Mouse (Mus musculus): ENCODE measurements at regions not wholly inside any gene's neighbourhood (a gene's known extent, or its start where the extent isn't known, plus 50 kb on each side); places are given as distances from the start of the nearest gene placed in this dataset.

DNA sequence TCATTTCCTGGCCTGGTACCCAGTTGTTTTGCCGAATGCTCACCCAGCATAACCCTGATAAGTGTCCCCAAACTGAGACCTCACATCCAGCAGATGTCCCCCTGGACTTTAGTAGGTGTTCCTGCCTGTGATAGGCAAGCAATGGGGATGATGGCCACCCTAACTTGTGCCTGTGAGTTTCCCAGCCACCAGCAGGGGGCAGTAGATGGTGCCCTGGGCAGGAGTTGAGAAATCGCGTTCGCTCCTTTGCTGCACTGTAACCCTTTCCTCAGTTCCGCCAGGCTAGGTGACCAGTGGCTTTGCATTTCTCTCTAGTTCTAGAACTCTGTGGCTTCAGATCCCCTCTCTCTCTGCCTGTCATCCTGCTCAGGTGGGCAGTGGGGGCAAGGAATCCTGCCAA, 137.9 kb upstream of the Zc3h12a start:
- no peak overlapping the region for H3K4me3 ChIP-seq (replicated peaks)
- no peak overlapping the region for H3K9ac ChIP-seq
- no peak for ATAC-seq (ENCODE audit: insufficient read depth)
- no peak overlapping the region for H3K27ac ChIP-seq (replicated peaks)
- H3K9me3 ChIP-seq (replicated peaks) = no peaks in the 10 kb centered on the region
- H3K27me3 ChIP-seq = no peaks in the 10 kb centered on the region
- no peaks in the 10 kb centered on the region for H3K36me3 ChIP-seq (replicated peaks)
- 12% methylated on average over 5 of the region's 5 CpGs for WGBS (ENCODE audit: insufficient replicate concordance)
- H3K4me2 ChIP-seq = no peak overlapping the region
- H3K4me1 ChIP-seq (replicated peaks) = no peaks in the 10 kb centered on the region

DNA sequence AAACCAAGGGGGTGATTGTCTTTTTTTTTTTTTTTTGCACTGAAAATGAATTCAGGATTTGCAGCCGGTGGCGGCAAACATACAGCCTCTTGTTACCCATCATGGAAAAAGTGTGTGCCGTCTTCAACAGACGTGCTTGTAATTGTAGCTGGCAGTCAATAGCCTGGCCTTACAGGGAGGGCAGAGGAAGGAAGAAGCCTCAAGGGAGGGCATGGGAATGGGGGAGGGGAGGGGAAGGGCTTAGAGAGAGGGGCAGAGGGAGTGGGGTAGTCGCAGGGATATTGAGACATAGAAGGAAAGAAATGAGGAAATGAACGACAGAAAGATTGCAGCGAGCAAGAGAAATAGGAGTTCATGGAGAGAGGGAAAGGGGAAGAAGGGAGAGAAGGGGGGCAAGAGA, 137.4 kb upstream of the Zc3h12a start:
- Histone ChIP-seq H3K4me2 (no peak overlapping the region), H3K27ac (replicated peaks) (no peak overlapping the region), H3K9me3 (replicated peaks) (no peaks in the 10 kb centered on the region), H3K36me3 (replicated peaks) (no peaks in the 10 kb centered on the region), H3K4me1 (replicated peaks) (no peaks in the 10 kb centered on the region), H3K4me3 (replicated peaks) (no peak overlapping the region), H3K9ac (no peak overlapping the region), H3K27me3 (no peaks in the 10 kb centered on the region)
- ATAC-seq (ENCODE audit: insufficient read depth) = no peak
- WGBS (ENCODE audit: insufficient replicate concordance) = 35% methylated on average over 7 of the region's 7 CpGs

DNA sequence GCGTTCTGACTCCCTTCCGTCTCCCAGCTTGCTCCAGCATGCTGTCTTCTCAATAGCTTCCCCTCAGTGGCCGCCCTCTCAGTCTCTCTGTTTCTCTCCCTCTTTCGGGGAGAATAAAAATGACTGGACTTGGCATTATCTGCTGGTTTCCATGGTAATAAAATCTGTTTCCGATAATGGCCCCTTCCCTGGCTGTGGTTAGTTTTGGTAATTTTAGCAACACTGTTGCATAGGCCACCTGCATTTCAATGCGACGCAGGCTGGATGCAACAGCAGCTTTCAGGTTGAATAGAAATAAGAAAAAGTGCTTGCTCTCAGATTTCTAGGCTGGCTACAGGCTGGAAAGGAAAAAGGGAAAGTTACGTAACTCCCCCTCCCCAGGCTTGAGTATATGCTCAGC, 133.9 kb upstream of the Zc3h12a start:
- Histone ChIP-seq H3K4me3 (replicated peaks) (no peak overlapping the region), H3K4me2 (no peak overlapping the region), H3K4me1 (replicated peaks) (no peaks in the 10 kb centered on the region), H3K27me3 (no peaks in the 10 kb centered on the region), H3K36me3 (replicated peaks) (no peaks in the 10 kb centered on the region), H3K9ac (no peak overlapping the region), H3K27ac (replicated peaks) (no peak overlapping the region), H3K9me3 (replicated peaks) (no peaks in the 10 kb centered on the region)
- ATAC-seq (ENCODE audit: insufficient read depth) = no peak
- 58% methylated on average over 8 of the region's 8 CpGs for WGBS (ENCODE audit: insufficient replicate concordance)

DNA sequence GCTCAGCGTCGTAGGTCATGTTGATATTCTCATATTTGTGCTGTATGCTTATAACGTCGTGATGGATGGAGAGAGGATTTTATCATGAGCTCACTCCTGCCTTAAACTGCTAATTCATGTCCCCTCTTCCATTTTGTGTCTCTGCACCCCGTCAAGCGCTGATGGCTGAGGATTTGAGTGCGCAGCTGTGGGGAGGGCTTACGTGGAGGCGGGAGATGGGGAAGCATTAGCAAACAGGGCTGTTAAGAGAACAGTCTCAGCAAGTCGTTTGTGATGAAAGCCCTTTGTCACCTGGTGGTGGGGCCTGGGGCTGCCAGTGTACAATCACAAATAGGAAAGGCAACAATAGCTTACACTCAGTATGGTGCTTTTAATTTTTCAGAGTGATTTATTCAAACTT, 131.7 kb upstream of the Zc3h12a start:
- WGBS (ENCODE audit: insufficient replicate concordance) = 47% methylated on average over 10 of the region's 10 CpGs
- Histone ChIP-seq H3K9me3 (replicated peaks) (no peaks in the 10 kb centered on the region), H3K4me3 (replicated peaks) (no peak overlapping the region), H3K36me3 (replicated peaks) (no peaks in the 10 kb centered on the region), H3K27ac (replicated peaks) (no peak overlapping the region), H3K4me2 (no peak overlapping the region), H3K27me3 (no peaks in the 10 kb centered on the region), H3K9ac (no peak overlapping the region), H3K4me1 (replicated peaks) (no peaks in the 10 kb centered on the region)
- ATAC-seq (ENCODE audit: insufficient read depth) = no peak

DNA sequence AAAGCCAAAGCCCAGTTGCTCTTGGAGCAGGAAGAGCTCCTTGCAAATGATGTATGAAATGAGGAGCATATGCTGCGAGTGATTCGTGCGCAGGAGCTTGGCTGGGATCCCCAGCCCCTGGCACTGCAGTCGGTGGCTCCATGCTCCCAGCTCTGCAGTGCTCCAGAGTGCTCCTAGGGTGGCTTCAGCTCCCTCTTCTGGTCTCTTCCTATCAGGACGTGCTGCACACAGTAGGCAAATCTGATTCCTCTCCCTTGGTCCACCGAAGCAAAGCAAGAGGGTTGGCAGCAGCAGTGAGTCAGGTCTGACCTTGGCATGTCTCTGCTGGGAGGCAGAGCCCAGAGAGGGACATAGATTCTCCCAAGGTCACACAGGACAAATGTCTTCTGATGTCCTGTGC, 130.3 kb upstream of the Zc3h12a start:
- no peaks in the 10 kb centered on the region for H3K36me3 ChIP-seq (replicated peaks)
- WGBS (ENCODE audit: insufficient replicate concordance) = 54% methylated on average over 6 of the region's 6 CpGs
- no peak for ATAC-seq (ENCODE audit: insufficient read depth)
- no peaks in the 10 kb centered on the region for H3K9me3 ChIP-seq (replicated peaks)
- H3K4me3 ChIP-seq (replicated peaks) = no peak overlapping the region
- no peak overlapping the region for H3K9ac ChIP-seq
- H3K27ac ChIP-seq (replicated peaks) = no peak overlapping the region
- H3K27me3 ChIP-seq = no peaks in the 10 kb centered on the region
- no peak overlapping the region for H3K4me2 ChIP-seq
- no peaks in the 10 kb centered on the region for H3K4me1 ChIP-seq (replicated peaks)

DNA sequence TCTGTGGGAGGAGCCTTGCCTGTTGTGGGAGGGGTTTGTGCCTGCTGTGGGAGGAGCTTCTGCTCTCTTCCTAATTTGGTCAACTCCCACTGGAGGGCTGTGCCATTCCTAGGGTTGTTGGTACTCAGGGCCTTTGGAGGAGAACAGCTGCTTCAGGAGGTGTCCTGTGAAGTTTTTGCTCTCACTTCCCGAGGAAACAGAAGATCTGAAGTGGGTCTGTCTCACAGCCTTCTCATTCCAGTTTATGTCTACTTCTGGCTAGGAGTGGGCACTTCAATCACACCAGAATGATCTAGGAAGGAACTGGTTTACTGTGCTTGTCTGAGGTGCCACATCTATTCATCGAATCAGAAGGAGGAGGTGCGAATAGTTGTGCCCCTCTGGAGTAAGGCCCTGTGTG, 125.5 kb upstream of the Zc3h12a start:
- 61% methylated on average over 3 of the region's 3 CpGs for WGBS (ENCODE audit: insufficient replicate concordance)
- Histone ChIP-seq H3K36me3 (replicated peaks) (no peaks in the 10 kb centered on the region), H3K4me2 (no peak overlapping the region), H3K9ac (no peak overlapping the region), H3K4me3 (replicated peaks) (no peak overlapping the region), H3K4me1 (replicated peaks) (no peaks in the 10 kb centered on the region), H3K27ac (replicated peaks) (no peak overlapping the region), H3K27me3 (no peaks in the 10 kb centered on the region), H3K9me3 (replicated peaks) (no peaks in the 10 kb centered on the region)
- no peak for ATAC-seq (ENCODE audit: insufficient read depth)

DNA sequence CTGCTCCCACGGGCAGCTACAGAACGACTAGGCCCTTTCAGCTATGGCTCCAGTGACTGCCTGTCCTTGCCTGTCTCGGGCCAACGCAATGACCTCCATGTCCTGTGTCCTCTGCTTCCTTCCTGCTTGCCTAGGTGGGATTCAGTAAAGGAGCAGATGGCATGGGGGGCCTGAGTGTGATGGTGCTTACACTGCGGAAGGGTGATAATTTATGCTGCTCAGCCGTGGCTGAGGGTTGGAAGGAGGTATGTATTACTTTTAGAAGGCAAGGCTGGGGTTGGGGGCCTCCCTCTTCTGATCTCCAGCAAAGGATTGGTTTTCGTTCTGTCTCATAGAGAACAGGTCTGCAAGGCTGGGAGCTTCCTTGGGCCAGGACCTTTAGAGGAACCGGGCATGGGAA, 124.6 kb upstream of the Zc3h12a start:
- H3K4me2 ChIP-seq = no peak overlapping the region
- no peak overlapping the region for H3K9ac ChIP-seq
- no peaks in the 10 kb centered on the region for H3K4me1 ChIP-seq (replicated peaks)
- H3K36me3 ChIP-seq (replicated peaks) = no peaks in the 10 kb centered on the region
- no peaks in the 10 kb centered on the region for H3K9me3 ChIP-seq (replicated peaks)
- H3K27me3 ChIP-seq = no peaks in the 10 kb centered on the region
- no peak overlapping the region for H3K4me3 ChIP-seq (replicated peaks)
- no peak overlapping the region for H3K27ac ChIP-seq (replicated peaks)
- 43% methylated on average over 8 of the region's 8 CpGs for WGBS (ENCODE audit: insufficient replicate concordance)
- ATAC-seq (ENCODE audit: insufficient read depth) = no peak

DNA sequence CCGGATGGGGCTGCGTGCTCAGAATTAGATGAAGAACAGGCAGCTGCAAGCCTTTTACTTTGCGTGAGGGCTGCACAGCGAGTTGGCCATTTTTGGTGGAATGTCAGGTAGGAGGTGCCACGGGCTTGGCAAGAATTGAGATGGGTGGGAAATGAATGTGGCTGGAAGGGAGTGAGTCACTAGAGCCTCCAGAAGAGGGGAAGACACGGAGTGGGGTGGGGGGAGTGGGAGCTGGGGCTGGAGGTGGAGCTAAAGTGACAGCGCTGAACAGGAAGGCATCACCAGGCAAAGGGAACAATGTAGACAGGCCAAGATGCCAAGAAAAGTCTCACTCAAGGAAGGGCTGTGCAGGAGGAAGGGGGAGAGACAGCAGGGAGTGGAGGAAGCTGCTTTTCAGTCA, 121.4 kb upstream of the Zc3h12a start:
- Histone ChIP-seq H3K4me1 (replicated peaks) (no peaks in the 10 kb centered on the region), H3K27ac (replicated peaks) (no peak overlapping the region), H3K4me3 (replicated peaks) (no peak overlapping the region), H3K36me3 (replicated peaks) (no peaks in the 10 kb centered on the region), H3K27me3 (no peaks in the 10 kb centered on the region), H3K9ac (no peak overlapping the region), H3K4me2 (no peak overlapping the region), H3K9me3 (replicated peaks) (no peaks in the 10 kb centered on the region)
- ATAC-seq (ENCODE audit: insufficient read depth) = no peak
- 53% methylated on average over 7 of the region's 7 CpGs for WGBS (ENCODE audit: insufficient replicate concordance)

DNA sequence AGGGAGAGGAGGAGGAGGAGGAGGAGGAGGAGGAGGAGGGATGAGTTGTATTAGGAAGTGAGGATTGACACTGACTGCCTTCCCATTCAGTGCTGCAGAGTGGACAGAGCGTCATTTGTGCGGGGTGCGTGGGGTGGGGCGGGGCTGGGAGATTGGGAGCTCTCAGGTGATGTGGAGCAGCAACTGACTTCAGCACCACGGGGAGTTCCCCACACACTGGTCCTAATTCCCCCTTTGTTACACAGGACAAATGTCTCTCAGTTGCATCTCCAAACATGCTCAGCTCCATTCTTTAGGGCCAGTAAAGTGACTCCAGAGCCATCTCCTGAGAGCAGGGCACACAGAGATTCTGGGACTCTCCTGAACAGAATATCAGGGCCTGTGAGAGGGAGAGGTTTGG, 118.5 kb upstream of the Zc3h12a start:
- H3K9ac ChIP-seq = no peak overlapping the region
- no peak overlapping the region for H3K4me3 ChIP-seq (replicated peaks)
- no peaks in the 10 kb centered on the region for H3K36me3 ChIP-seq (replicated peaks)
- H3K4me2 ChIP-seq = no peak overlapping the region
- H3K9me3 ChIP-seq (replicated peaks) = no peaks in the 10 kb centered on the region
- H3K27me3 ChIP-seq = no peaks in the 10 kb centered on the region
- no peak for ATAC-seq (ENCODE audit: insufficient read depth)
- WGBS (ENCODE audit: insufficient replicate concordance) = 22% methylated on average over 5 of the region's 5 CpGs
- no peaks in the 10 kb centered on the region for H3K4me1 ChIP-seq (replicated peaks)
- H3K27ac ChIP-seq (replicated peaks) = no peak overlapping the region

DNA sequence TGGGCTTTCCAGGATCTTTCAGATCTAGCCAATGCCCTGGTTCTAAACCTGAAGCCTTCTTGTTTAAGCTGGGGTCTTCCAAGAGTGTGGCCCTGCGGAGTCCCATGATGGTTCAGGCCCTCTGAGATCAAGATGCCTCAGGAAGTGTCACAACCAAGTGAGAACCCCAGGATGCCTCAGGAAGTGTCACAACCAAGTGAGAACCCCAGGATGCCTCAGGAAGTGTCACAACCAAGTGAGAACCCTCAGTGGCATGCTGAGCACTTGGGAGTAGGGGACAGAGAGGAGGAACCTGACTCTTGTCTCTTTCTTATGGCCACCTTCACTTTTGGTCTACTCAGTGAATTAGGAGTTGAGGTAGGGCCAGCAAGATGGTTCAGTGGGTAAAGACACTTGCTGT, 114.9 kb upstream of the Zc3h12a start:
- H3K4me2 ChIP-seq = no peak overlapping the region
- no peak overlapping the region for H3K27ac ChIP-seq (replicated peaks)
- 32% methylated on average over 1 of the region's 1 CpGs for WGBS (ENCODE audit: insufficient replicate concordance)
- no peaks in the 10 kb centered on the region for H3K4me1 ChIP-seq (replicated peaks)
- no peak overlapping the region for H3K9ac ChIP-seq
- H3K27me3 ChIP-seq = no peaks in the 10 kb centered on the region
- ATAC-seq (ENCODE audit: insufficient read depth) = no peak
- H3K9me3 ChIP-seq (replicated peaks) = no peaks in the 10 kb centered on the region
- no peaks in the 10 kb centered on the region for H3K36me3 ChIP-seq (replicated peaks)
- H3K4me3 ChIP-seq (replicated peaks) = no peak overlapping the region

DNA sequence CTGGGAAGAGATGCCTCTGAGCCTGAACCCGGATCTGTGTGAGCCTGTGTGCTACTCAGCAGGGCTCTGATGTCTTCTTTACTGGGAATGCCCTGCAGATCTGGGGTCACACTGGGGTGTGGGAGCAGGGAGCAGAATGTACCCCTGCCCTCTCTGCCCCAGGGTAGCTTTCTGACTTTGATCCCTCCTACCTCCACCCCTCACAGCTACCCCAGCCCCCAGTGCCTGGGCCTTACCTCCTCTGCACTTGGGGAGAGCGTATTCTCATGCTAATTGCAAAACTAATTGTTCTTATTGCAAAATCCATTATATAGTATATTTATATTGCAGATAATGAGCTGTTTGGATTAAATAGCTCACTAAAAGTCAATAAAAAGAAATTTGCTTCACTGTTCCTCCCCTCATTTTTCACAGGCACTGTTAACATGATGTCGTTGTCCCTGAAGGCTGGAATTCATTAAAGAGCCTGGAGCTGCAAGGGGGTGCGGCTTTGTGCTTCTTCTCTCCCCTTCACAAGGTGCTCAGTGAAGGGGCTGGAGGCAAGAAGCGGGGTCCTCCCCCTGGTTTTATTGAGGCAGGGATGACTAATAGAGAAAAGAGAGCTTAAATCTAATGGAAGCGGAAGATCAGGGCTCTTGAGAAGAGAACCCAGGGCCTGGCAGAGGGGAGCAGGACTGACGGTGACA, 114.1 kb upstream of the Zc3h12a start:
- Histone ChIP-seq H3K4me1 (replicated peaks) (no peaks in the 10 kb centered on the region), H3K36me3 (replicated peaks) (no peaks in the 10 kb centered on the region)
- WGBS (ENCODE audit: insufficient replicate concordance) = 21% methylated on average over 7 of the region's 7 CpGs

DNA sequence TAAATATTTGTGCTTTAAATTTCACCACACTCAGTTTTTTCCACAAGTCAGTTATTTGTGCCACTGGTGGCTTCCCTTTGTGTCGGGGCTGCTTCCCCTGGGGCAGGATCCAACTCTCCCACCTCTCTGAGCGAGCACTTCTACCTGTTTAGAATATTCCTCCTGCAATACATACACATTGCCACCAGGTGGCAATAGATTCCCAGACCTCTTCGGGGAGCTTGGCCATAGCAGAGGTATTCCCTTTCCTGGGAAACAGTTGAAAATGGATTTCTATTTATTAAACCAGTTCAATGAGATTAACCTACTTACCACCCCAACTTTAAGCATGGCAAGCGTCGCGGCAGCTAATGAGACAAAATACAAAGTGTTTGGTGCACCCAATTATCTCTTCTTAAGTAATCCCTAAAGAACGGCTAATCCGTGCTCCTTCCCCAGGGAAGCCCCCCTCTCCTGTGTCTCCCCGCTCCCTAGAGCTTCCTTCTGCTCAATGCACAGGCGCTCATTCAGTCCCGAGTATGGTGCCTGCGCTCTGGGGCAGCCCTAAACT, 104.1 kb upstream of the Zc3h12a start:
- 28% methylated on average over 12 of the region's 12 CpGs for WGBS (ENCODE audit: insufficient replicate concordance)
- Histone ChIP-seq H3K27me3 (peaks cover 6% of the 10 kb centered on the region), H3K4me2 (no peak overlapping the region), H3K27ac (replicated peaks) (no peak overlapping the region), H3K4me3 (replicated peaks) (no peak overlapping the region), H3K9me3 (replicated peaks) (no peaks in the 10 kb centered on the region), H3K9ac (no peak overlapping the region), H3K36me3 (replicated peaks) (no peaks in the 10 kb centered on the region), H3K4me1 (replicated peaks) (no peaks in the 10 kb centered on the region)
- ATAC-seq (ENCODE audit: insufficient read depth) = no peak

More for the DNA sequence above, 114.1 kb upstream of the Zc3h12a start:
- Histone ChIP-seq H3K4me2 (no peak overlapping the region), H3K4me3 (replicated peaks) (no peak overlapping the region), H3K9ac (no peak overlapping the region), H3K9me3 (replicated peaks) (no peaks in the 10 kb centered on the region), H3K27ac (replicated peaks) (no peak overlapping the region), H3K27me3 (peaks cover 3% of the 10 kb centered on the region)
- no peak for ATAC-seq (ENCODE audit: insufficient read depth)

All from liver, embryonic 15.5 days (tissue).